Mouse (Mus musculus) liver, embryonic 14.5 days (tissue): ENCODE measurements at regions not wholly inside any gene's neighbourhood (a gene's known extent, or its start where the extent isn't known, plus 50 kb on each side); places are given as distances from the start of the nearest gene placed in this dataset.

Experiments used
- CTCF ChIP-seq: IDR thresholded peaks from 2 replicates; pipeline ENCODE4 v1.5.1; 2016; ENCODE audit warnings: antibody characterized with exemption, low read depth, control low read depth
- EP300 ChIP-seq: IDR thresholded peaks from 2 replicates; pipeline ENCODE4 v1.6.1; 2016; ENCODE audit warnings: antibody characterized with exemption, low read depth

- TF ChIP-seq CTCF (no peak), EP300 (no peak)
These were observed 347.9 kb upstream of the Hnrnpa3 start for GRCm38 (mm10) chr2:75311191-75311590.
